Mouse (Mus musculus): ENCODE measurements at regions not wholly inside any gene's neighbourhood (a gene's known extent, or its start where the extent isn't known, plus 50 kb on each side); places are given as distances from the start of the nearest gene placed in this dataset.

- TF ChIP-seq CTCF (IDR thresholded peaks at IDR 0.05; ENCODE audit: borderline replicate concordance, insufficient read depth, low read depth, low read length), result no peak
- TF ChIP-seq POLR2A (IDR thresholded peaks at IDR 0.05; ENCODE audit: borderline replicate concordance, insufficient read depth, low read length), result no peak
- no peak for DNase-seq
- H3K27me3 ChIP-seq (ENCODE audit: control insufficient read depth, insufficient read depth, low read length), result no peaks in the 10 kb centered on the region
Measured at GRCm38 (mm10) chr2:138640654-138641053, 384.3 kb downstream of the Btbd3 start.

GRCm38 (mm10) chr2:138641335-138641734, 385.0 kb downstream of the Btbd3 start:
- H3K27ac ChIP-seq (ENCODE audit: insufficient read depth, low read length), result no peak overlapping the region
- no peaks in the 10 kb centered on the region for H3K27me3 ChIP-seq (ENCODE audit: control insufficient read depth, insufficient read depth, low read length)
- H3K4me1 ChIP-seq (ENCODE audit: control insufficient read depth, insufficient read depth, low read length), result no peaks in the 10 kb centered on the region
- no peak for DNase-seq
- 98% methylated on average over 1 of the region's 1 CpGs for WGBS
- H3K4me3 ChIP-seq (replicated peaks; ENCODE audit: insufficient read depth, low read depth, low read length), result no peak overlapping the region
- TF ChIP-seq POLR2A (IDR thresholded peaks at IDR 0.05; ENCODE audit: borderline replicate concordance, insufficient read depth, low read length) (no peak), CTCF (IDR thresholded peaks at IDR 0.05; ENCODE audit: borderline replicate concordance, insufficient read depth, low read depth, low read length) (no peak)

More at GRCm38 (mm10) chr2:138640654-138641053, 384.3 kb downstream of the Btbd3 start:
- no peak overlapping the region for H3K4me3 ChIP-seq (replicated peaks; ENCODE audit: insufficient read depth, low read depth, low read length)
- H3K4me1 ChIP-seq (ENCODE audit: control insufficient read depth, insufficient read depth, low read length), result no peaks in the 10 kb centered on the region
- WGBS, result 95% methylated on average over 2 of the region's 2 CpGs
- H3K27ac ChIP-seq (ENCODE audit: insufficient read depth, low read length), result no peak overlapping the region

- 26% methylated on average over 3 of the region's 3 CpGs for WGBS
- no peak for DNase-seq
Measured at GRCm38 (mm10) chr2:138648616-138649015, 392.3 kb downstream of the Btbd3 start.

GRCm38 (mm10) chr2:138659376-138659775, 403.0 kb downstream of the Btbd3 start:
- no peak for TF ChIP-seq POLR2A (IDR thresholded peaks at IDR 0.05; ENCODE audit: borderline replicate concordance, insufficient read depth, low read length)
- no peak overlapping the region for H3K4me3 ChIP-seq (replicated peaks; ENCODE audit: insufficient read depth, low read depth, low read length)
- no peaks in the 10 kb centered on the region for H3K27me3 ChIP-seq (ENCODE audit: control insufficient read depth, insufficient read depth, low read length)
- DNase-seq, result peak; percentile 20 to 28
- H3K4me1 ChIP-seq (ENCODE audit: control insufficient read depth, insufficient read depth, low read length), result peaks cover 8% of the 10 kb centered on the region
- H3K27ac ChIP-seq (ENCODE audit: insufficient read depth, low read length), result no peak overlapping the region

More at GRCm38 (mm10) chr2:138648616-138649015, 392.3 kb downstream of the Btbd3 start:
- no peak overlapping the region for H3K4me3 ChIP-seq (replicated peaks; ENCODE audit: insufficient read depth, low read depth, low read length)
- TF ChIP-seq CTCF (IDR thresholded peaks at IDR 0.05; ENCODE audit: borderline replicate concordance, insufficient read depth, low read depth, low read length) (peak; percentile 11; the same call in 1 of the 2 replicates), POLR2A (IDR thresholded peaks at IDR 0.05; ENCODE audit: borderline replicate concordance, insufficient read depth, low read length) (no peak)
- H3K27me3 ChIP-seq (ENCODE audit: control insufficient read depth, insufficient read depth, low read length), result no peaks in the 10 kb centered on the region
- no peaks in the 10 kb centered on the region for H3K4me1 ChIP-seq (ENCODE audit: control insufficient read depth, insufficient read depth, low read length)
- H3K27ac ChIP-seq (ENCODE audit: insufficient read depth, low read length), result no peak overlapping the region

- no peak for DNase-seq
- TF ChIP-seq POLR2A (IDR thresholded peaks at IDR 0.05; ENCODE audit: borderline replicate concordance, insufficient read depth, low read length), result no peak
- no peak for TF ChIP-seq CTCF (IDR thresholded peaks at IDR 0.05; ENCODE audit: borderline replicate concordance, insufficient read depth, low read depth, low read length)
- Histone ChIP-seq H3K27me3 (ENCODE audit: control insufficient read depth, insufficient read depth, low read length) (no peaks in the 10 kb centered on the region), H3K27ac (ENCODE audit: insufficient read depth, low read length) (no peak overlapping the region), H3K4me3 (replicated peaks; ENCODE audit: insufficient read depth, low read depth, low read length) (no peak overlapping the region), H3K4me1 (ENCODE audit: control insufficient read depth, insufficient read depth, low read length) (no peaks in the 10 kb centered on the region)
Measured at GRCm38 (mm10) chr2:138670307-138670706, 413.9 kb downstream of the Btbd3 start.

GRCm38 (mm10) chr2:138674801-138675200, 418.4 kb downstream of the Btbd3 start:
- no peak for DNase-seq
- no peaks in the 10 kb centered on the region for H3K27me3 ChIP-seq (ENCODE audit: control insufficient read depth, insufficient read depth, low read length)
- H3K4me3 ChIP-seq (replicated peaks; ENCODE audit: insufficient read depth, low read depth, low read length), result no peak overlapping the region
- TF ChIP-seq POLR2A (IDR thresholded peaks at IDR 0.05; ENCODE audit: borderline replicate concordance, insufficient read depth, low read length) (no peak), CTCF (IDR thresholded peaks at IDR 0.05; ENCODE audit: borderline replicate concordance, insufficient read depth, low read depth, low read length) (no peak)
- H3K27ac ChIP-seq (ENCODE audit: insufficient read depth, low read length), result no peak overlapping the region
- no peaks in the 10 kb centered on the region for H3K4me1 ChIP-seq (ENCODE audit: control insufficient read depth, insufficient read depth, low read length)

GRCm38 (mm10) chr2:138675229-138676065, 419.1 kb downstream of the Btbd3 start:
- no peaks in the 10 kb centered on the region for H3K27me3 ChIP-seq (ENCODE audit: control insufficient read depth, insufficient read depth, low read length)
- no peak overlapping the region for H3K4me3 ChIP-seq (replicated peaks; ENCODE audit: insufficient read depth, low read depth, low read length)
- TF ChIP-seq CTCF (IDR thresholded peaks at IDR 0.05; ENCODE audit: borderline replicate concordance, insufficient read depth, low read depth, low read length) (no peak), POLR2A (IDR thresholded peaks at IDR 0.05; ENCODE audit: borderline replicate concordance, insufficient read depth, low read length) (no peak)
- 83% methylated on average over 3 of the region's 3 CpGs for WGBS
- H3K27ac ChIP-seq (ENCODE audit: insufficient read depth, low read length), result no peak overlapping the region
- DNase-seq, result no peak
- no peaks in the 10 kb centered on the region for H3K4me1 ChIP-seq (ENCODE audit: control insufficient read depth, insufficient read depth, low read length)

- no peak for DNase-seq
- TF ChIP-seq POLR2A (IDR thresholded peaks at IDR 0.05; ENCODE audit: borderline replicate concordance, insufficient read depth, low read length) (no peak), CTCF (IDR thresholded peaks at IDR 0.05; ENCODE audit: borderline replicate concordance, insufficient read depth, low read depth, low read length) (no peak)
- Histone ChIP-seq H3K27me3 (ENCODE audit: control insufficient read depth, insufficient read depth, low read length) (no peaks in the 10 kb centered on the region), H3K4me3 (replicated peaks; ENCODE audit: insufficient read depth, low read depth, low read length) (no peak overlapping the region), H3K4me1 (ENCODE audit: control insufficient read depth, insufficient read depth, low read length) (peaks cover 3% of the 10 kb centered on the region; the same call in 1 of the 2 replicates), H3K27ac (ENCODE audit: insufficient read depth, low read length) (no peak overlapping the region)
Measured at GRCm38 (mm10) chr2:138688140-138688871, 431.9 kb downstream of the Btbd3 start.

Measured in cerebellum, adult 2 months (tissue).